Mouse (Mus musculus) kidney, postnatal 0 days (tissue): ENCODE results near the gene Fancd2os. TPM values are rescaled to one million over a fixed set of nuclear protein-coding genes. Genes with fewer than 3 reads are reported as not detected.

Source experiments
- ATAC-seq: fragments of 200-750 bp; cut with Nextera tagmentation; replicated peaks from 2 replicates; pipeline ENCODE4 v1.8.0; 2017; ENCODE audit warnings: low read depth, moderate number of reproducible peaks, moderate TSS enrichment, moderate library complexity; ENCODE audit not compliant: low FRiP score
- DNase-seq: peaks from one replicate; pipeline ENCODE4 v3.0.0-alpha.2; 2016; ENCODE audit warnings: low spot score
- H3K27ac ChIP-seq: fragments of 300-500 bp; sonication (generic); 2 replicates; pipeline ENCODE4 v1.5.1; 2014; ENCODE audit warnings: mild to moderate bottlenecking
- H3K27me3 ChIP-seq: fragments of 300-500 bp; sonication (generic); 2 replicates; pipeline ENCODE4 v1.6.1; 2014; ENCODE audit warnings: low read length, mixed read lengths; ENCODE audit not compliant: insufficient read depth
- H3K36me3 ChIP-seq: fragments of 300-500 bp; sonication (generic); 2 replicates; pipeline ENCODE4 v1.6.1; 2014; ENCODE audit warnings: low read length, mixed read lengths; ENCODE audit not compliant: insufficient read depth
- H3K4me1 ChIP-seq: fragments of 300-500 bp; sonication (generic); replicated peaks from 2 replicates; pipeline ENCODE4 v1.6.1; 2014; ENCODE audit warnings: antibody characterized with exemption, low read length, mixed read lengths; ENCODE audit not compliant: insufficient read depth
- H3K4me2 ChIP-seq: fragments of 300-500 bp; sonication (generic); 2 replicates; pipeline ENCODE4 v1.6.1; 2014; ENCODE audit warnings: mild to moderate bottlenecking, low read length, moderate library complexity, mixed read lengths
- H3K4me3 ChIP-seq: fragments of 300-500 bp; sonication (generic); replicated peaks from 2 replicates; pipeline ENCODE4 v1.5.1; 2014; ENCODE audit warnings: low read depth, low read length
- H3K9ac ChIP-seq: fragments of 300-500 bp; sonication (generic); 2 replicates; pipeline ENCODE4 v1.6.1; 2014; ENCODE audit warnings: low read depth, low read length
- H3K9me3 ChIP-seq: fragments of 300-500 bp; sonication (generic); replicated peaks from 2 replicates; pipeline ENCODE4 v1.6.1; 2016; ENCODE audit warnings: low read length, inconsistent platforms, mixed read lengths
- CTCF ChIP-seq: IDR thresholded peaks from 2 replicates; pipeline ENCODE4 v1.5.1; 2016; ENCODE audit warnings: antibody characterized with exemption, low read depth, mild to moderate bottlenecking, moderate library complexity
- WGBS: fragments of 180-500 bp; shearing (Covaris S2); extraction: QIAGEN DNeasy Blood & Tissue Kit; methylation state at CpG from one replicate; pipeline ENCODE4 v1.1.7; 2014; 5-methylcytosine and 5-hydroxymethylcytosine counted together
- polyA plus RNA-seq: library from polyadenylated mRNA; unstranded; fragments of >200 nt; fragmentation: Nextera tagmentation; extraction: Ambion mirVana; gene quantifications from 2 replicates; pipeline ENCODE4 v1.2.1, GENCODE M21; 2015

Fancd2os gene
- polyA plus RNA-seq, 1 experiment from 2014 or later, result 1.6 TPM

DNA sequence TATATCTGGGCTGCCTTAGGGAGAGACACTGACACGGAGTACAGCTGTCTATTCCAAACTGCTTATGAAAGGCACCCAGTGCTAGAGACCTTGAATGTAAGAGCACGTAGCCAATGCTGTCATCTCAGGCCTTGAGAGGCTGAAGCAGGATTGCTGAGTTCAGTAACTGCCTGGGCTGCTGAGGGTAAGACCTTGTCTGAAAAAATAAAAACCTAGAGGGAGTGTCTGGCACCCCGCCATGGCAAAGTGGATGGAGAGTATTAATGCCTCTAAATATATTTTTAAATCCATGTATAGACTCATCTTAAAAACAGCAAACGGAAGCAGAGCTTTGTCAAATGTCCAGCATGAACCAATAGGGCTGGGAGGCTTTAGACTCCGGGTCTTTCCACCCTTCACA lies 682 bp downstream of the Fancd2os start:
- Histone ChIP-seq H3K9ac (no peak overlapping the region), H3K27me3 (no peaks in the 10 kb centered on the region), H3K36me3 (no peaks in the 10 kb centered on the region), H3K9me3 (no peaks in the 10 kb centered on the region), H3K4me1 (no peaks in the 10 kb centered on the region), H3K27ac (no peak overlapping the region), H3K4me2 (no peak overlapping the region), H3K4me3 (no peak overlapping the region)
- 71% methylated on average over 5 of the region's 5 CpGs for WGBS
- no peak for DNase-seq
- TF ChIP-seq CTCF, result no peak
- no peak for ATAC-seq

DNA sequence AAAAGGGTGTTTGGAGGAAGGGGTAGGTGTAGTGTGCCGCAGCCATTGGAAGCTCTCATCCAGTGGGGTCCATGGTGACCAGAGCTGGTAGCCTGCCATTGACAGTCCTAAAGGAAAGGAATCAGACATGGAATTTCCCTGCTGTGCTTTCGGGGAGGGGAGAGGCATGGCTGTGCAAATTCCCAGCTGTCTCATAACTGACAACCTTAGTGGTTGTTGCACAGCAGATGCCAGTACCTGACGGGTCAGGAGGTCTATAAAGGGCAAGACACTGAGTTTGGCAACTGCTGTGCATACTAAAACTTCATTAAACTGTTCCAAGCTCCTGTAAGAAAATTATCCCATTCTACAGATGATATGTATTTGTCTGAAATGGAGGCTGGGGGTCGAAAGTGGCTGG lies 2.6 kb downstream of the Fancd2os start:
- H3K36me3 ChIP-seq, result no peaks in the 10 kb centered on the region
- TF ChIP-seq CTCF, result no peak
- H3K4me3 ChIP-seq, result no peak overlapping the region
- H3K4me1 ChIP-seq, result no peaks in the 10 kb centered on the region
- H3K27me3 ChIP-seq, result no peaks in the 10 kb centered on the region
- DNase-seq, result no peak
- H3K9ac ChIP-seq, result no peak overlapping the region
- no peaks in the 10 kb centered on the region for H3K9me3 ChIP-seq
- no peak for ATAC-seq
- no peak overlapping the region for H3K4me2 ChIP-seq
- H3K27ac ChIP-seq, result no peak overlapping the region
- WGBS, result 84% methylated on average over 4 of the region's 4 CpGs

DNA sequence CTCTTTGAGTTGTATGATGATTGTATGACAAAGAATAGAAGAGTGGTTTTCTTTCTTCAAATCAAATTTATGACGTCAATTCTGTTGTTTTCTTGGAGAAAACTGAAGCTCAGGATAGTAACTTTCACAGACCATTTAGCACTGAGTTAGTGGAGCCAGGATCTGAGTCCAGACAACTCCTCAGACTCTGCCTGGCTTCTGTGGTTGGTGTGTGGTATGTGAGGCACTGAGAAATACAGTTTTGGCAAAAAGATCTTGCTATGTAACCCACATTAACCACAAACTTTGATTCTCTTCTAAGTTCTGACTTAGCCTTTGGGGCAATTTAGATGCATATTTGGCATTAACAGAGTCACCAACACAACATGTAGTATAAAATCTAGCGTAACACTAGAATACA lies 7.9 kb downstream of the Fancd2os start:
- ATAC-seq (no peak), DNase-seq (no peak)
- Histone ChIP-seq H3K4me1 (no peaks in the 10 kb centered on the region), H3K4me3 (no peak overlapping the region), H3K27ac (no peak overlapping the region), H3K9ac (no peak overlapping the region), H3K4me2 (no peak overlapping the region), H3K27me3 (no peaks in the 10 kb centered on the region), H3K9me3 (no peaks in the 10 kb centered on the region), H3K36me3 (no peaks in the 10 kb centered on the region)
- 92% methylated on average over 2 of the region's 2 CpGs for WGBS
- no peak for TF ChIP-seq CTCF

DNA sequence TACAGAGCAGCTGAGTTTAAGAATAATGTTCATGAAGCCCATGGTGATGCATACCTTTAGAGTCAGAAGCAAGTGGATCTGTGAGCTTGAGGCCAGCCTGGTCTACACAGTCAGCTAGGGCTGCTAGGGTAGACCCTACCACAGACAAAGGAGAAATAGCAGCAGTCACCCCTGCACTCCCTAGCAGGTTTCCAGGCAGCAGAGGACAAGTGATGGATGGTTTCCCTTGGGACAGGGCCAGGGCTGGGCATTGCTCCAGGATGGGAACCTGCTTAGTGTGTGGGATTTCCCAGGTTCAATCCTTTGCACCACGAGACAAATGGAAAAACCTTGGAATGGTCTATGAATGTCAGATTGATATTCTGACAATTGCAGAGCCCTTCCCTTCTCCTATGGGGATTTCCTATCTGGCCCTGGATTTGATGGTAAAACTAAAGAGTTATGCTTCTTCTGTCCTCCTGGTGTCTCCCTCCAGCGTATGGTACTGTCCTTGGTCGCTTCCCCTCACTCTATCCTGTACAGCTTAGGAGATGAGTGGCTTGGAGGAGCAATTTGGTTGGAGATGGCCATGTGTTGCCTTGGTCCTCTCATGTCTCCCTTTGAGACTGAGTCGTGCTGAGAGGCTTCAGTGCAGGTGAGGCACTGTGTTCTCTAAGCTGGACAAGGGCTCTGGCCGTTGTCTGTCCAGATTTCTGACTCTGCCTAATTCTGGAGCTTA lies 13.9 kb downstream of the Fancd2os start:
- H3K9me3 ChIP-seq, result no peaks in the 10 kb centered on the region
- no peaks in the 10 kb centered on the region for H3K27me3 ChIP-seq
- H3K27ac ChIP-seq, result no peak overlapping the region
- H3K36me3 ChIP-seq, result 0 out of 2 replicates have a peak, but pooled peaks cover 3% of the 10 kb centered on the region
- no peaks in the 10 kb centered on the region for H3K4me1 ChIP-seq
- 59% methylated on average over 5 of the region's 5 CpGs for WGBS
- DNase-seq (peak; percentile 52), ATAC-seq (no peak)
- TF ChIP-seq CTCF, result peak; percentile 40; the same call in 1 of the 2 replicates
- H3K4me3 ChIP-seq, result no peak overlapping the region
- no peak overlapping the region for H3K9ac ChIP-seq
- H3K4me2 ChIP-seq, result no peak overlapping the region

DNA sequence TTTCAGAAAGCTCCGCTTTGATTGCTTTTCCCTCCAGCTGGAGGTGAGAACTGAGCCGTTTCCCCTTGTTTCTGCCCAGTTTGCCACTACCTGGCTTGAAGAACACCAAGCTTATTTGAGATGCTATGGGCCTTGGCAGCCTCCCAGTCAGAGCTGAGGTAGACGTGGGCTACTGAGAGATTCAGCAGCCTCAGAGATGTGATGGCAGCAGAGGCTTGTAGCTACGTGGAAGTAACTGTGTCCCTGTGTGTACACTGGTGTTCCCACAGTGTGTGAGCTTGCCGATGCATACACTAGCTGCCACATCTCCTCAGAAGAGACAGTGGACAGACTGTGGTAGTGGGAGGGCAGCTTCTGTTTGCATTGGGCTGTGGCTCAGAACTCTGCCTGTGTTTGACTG lies 15.4 kb downstream of the Fancd2os start:
- DNase-seq (no peak), ATAC-seq (no peak)
- no peak for TF ChIP-seq CTCF
- Histone ChIP-seq H3K4me3 (no peak overlapping the region), H3K36me3 (0 out of 2 replicates have a peak, but pooled peaks cover 3% of the 10 kb centered on the region), H3K9ac (no peak overlapping the region), H3K4me1 (no peaks in the 10 kb centered on the region), H3K27ac (no peak overlapping the region), H3K9me3 (no peaks in the 10 kb centered on the region), H3K27me3 (no peaks in the 10 kb centered on the region), H3K4me2 (no peak overlapping the region)
- 88% methylated on average over 5 of the region's 5 CpGs for WGBS

DNA sequence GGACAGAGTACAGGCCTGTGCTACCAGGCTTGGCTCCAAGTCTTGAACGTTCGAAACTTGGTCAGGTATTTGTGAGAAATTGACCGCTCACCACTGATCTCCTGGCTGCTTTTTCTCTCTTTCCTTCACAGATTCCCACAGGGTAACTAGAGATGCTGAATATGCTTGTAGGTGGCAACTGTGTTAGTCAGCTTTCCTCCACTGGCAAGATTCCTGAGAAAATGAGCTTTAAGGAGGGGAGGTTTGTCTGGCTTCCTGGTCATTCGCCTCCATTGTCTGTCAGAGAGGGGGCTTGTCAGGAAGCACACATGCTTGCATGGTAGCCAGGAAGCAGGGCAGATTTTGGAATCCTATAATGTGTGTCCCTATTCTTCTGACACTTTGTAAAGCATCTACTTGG lies 17.5 kb downstream of the Fancd2os start:
- WGBS, result 90% methylated on average over 4 of the region's 4 CpGs
- no peak for ATAC-seq
- H3K4me3 ChIP-seq, result no peak overlapping the region

More for the DNA sequence above, 17.5 kb downstream of the Fancd2os start:
- TF ChIP-seq CTCF, result no peak
- H3K36me3 ChIP-seq, result 0 out of 2 replicates have a peak, but pooled peaks cover 3% of the 10 kb centered on the region
- DNase-seq, result no peak
- no peak overlapping the region for H3K4me2 ChIP-seq
- H3K27ac ChIP-seq, result no peak overlapping the region
- no peaks in the 10 kb centered on the region for H3K27me3 ChIP-seq
- no peaks in the 10 kb centered on the region for H3K9me3 ChIP-seq
- H3K4me1 ChIP-seq, result no peaks in the 10 kb centered on the region
- H3K9ac ChIP-seq, result no peak overlapping the region
